Mouse (Mus musculus) ES-E14 (cell line): ENCODE data around the gene Prkar2b. TPM values are rescaled to one million over a fixed set of nuclear protein-coding genes. Genes with fewer than 3 reads are reported as not detected.

Source experiments
- DNase-seq: peaks from one replicate; pipeline ENCODE4 v3.0.0-alpha.2; 2013; ENCODE audit warnings: low read depth, low spot score
- H3K27ac ChIP-seq: 2 replicates; pipeline ENCODE4 v1.5.1; 2012; ENCODE audit warnings: low read depth, mild to moderate bottlenecking, low read length, moderate library complexity, mixed read lengths; ENCODE audit not compliant: poor library complexity, insufficient read depth, severe bottlenecking
- H3K36me3 ChIP-seq: 2 replicates; pipeline ENCODE4 v1.6.1; 2012; ENCODE audit warnings: mild to moderate bottlenecking, low read length, moderate library complexity, mixed read lengths; ENCODE audit not compliant: control insufficient read depth, poor library complexity, insufficient read depth, severe bottlenecking
- H3K4me1 ChIP-seq, 2 experiments: fragments of 150-350 bp in 1 of 2; sonication (generic) in 1 of 2; 2 replicates each; pipeline ENCODE4 v1.6.1; 2012; ENCODE audit warnings: low read length in 2 of 2, mild to moderate bottlenecking in 1 of 2, mixed read lengths in 1 of 2; ENCODE audit not compliant: control insufficient read depth in 2 of 2, insufficient read depth in 2 of 2, poor library complexity in 1 of 2
- H3K4me3 ChIP-seq, 2 experiments: fragments of 150-350 bp in 1 of 2; sonication (generic) in 1 of 2; 2 replicates each; pipeline ENCODE4 v1.5.1; 2012; ENCODE audit warnings: low read length in 2 of 2, low read depth in 1 of 2, mild to moderate bottlenecking in 1 of 2, mixed read lengths in 1 of 2; ENCODE audit not compliant: insufficient read depth in 1 of 2, poor library complexity in 1 of 2, severe bottlenecking in 1 of 2
- H3K9ac ChIP-seq: 2 replicates; pipeline ENCODE4 v1.6.1; 2012; ENCODE audit warnings: low read depth, mild to moderate bottlenecking, low read length, mixed read lengths; ENCODE audit not compliant: poor library complexity, insufficient read depth, severe bottlenecking
- H3K9me3 ChIP-seq: fragments of 150-350 bp; sonication (generic); 2 replicates; pipeline ENCODE4 v1.6.1; 2012; ENCODE audit warnings: low read depth, mild to moderate bottlenecking, low read length; ENCODE audit not compliant: control insufficient read depth, insufficient read depth
- CHD2 ChIP-seq: IDR thresholded peaks from 2 replicates; pipeline ENCODE4 v1.6.1; 2014; ENCODE audit warnings: mild to moderate bottlenecking, low read depth, low read length, inconsistent platforms
- HCFC1 ChIP-seq: IDR thresholded peaks from 2 replicates; pipeline ENCODE4 v1.6.1; 2012; ENCODE audit warnings: low read length, inconsistent platforms, borderline replicate concordance; ENCODE audit not compliant: insufficient read depth
- MAFK ChIP-seq: IDR thresholded peaks from 2 replicates; pipeline ENCODE4 v1.6.1; 2014; ENCODE audit warnings: mild to moderate bottlenecking, low read depth, low read length, inconsistent platforms; ENCODE audit not compliant: insufficient read depth
- ZC3H11A ChIP-seq: IDR thresholded peaks from 2 replicates; pipeline ENCODE4 v1.6.1; 2012; ENCODE audit warnings: low read depth, mild to moderate bottlenecking, inconsistent platforms, low read length, borderline replicate concordance
- ZNF384 ChIP-seq: IDR thresholded peaks from 2 replicates; pipeline ENCODE4 v1.6.1; 2012; ENCODE audit warnings: low read depth, low read length, inconsistent platforms
- in situ Hi-C, 2 experiments: fragments of 600-800 bp; cut with MboI; formaldehyde crosslinking; loops; one replicate each; pipeline ENCODE4 v1.15.1; 2025; ENCODE audit warnings: low sequenced_read_pairs in 2 of 2, inconsistent platforms in 1 of 2; ENCODE audit not compliant: unreplicated experiment in 2 of 2
- total RNA-seq: library from RNA; depleted of rRNA; stranded (reverse); fragments of 300-350 nt; gene quantifications from 2 replicates; pipeline ENCODE4 v1.2.3, GENCODE M21; 2012

The Prkar2b gene
- total RNA-seq, 1 experiment = 3.1 TPM

DNA sequence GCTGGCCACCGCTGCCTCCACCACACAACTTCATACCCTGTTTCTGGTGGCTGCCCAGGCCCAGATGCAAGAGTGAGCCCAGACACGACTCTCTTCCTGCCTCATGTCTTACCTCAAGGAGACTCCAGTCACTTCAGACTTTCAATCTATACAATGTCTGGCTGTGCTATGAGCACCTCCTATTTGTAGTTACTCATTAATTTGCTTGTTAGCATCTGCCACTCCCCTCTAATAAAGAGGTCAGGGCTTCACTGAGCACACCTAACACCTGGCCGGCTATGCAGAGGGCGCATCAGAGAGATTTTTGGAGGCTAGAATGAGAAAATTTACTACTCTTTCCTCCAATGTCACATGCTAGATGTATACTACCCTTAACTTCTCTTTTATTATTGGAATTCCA is 70.5 kb downstream of the Prkar2b start:
- DNase-seq = no peak
- no peak for TF ChIP-seq MAFK
- TF ChIP-seq CHD2 = no peak
- no peak for TF ChIP-seq ZNF384
- TF ChIP-seq HCFC1 = no peak
- no peak for TF ChIP-seq ZC3H11A
- Histone ChIP-seq H3K9me3 (no peaks in the 10 kb centered on the region), H3K36me3 (no peaks in the 10 kb centered on the region), H3K9ac (no peak overlapping the region), H3K4me3 (no peak overlapping the region), H3K4me1 (no peaks in the 10 kb centered on the region), H3K27ac (no peak overlapping the region)
- in situ Hi-C loops = no loop called here

GRCm38 (mm10) chr12:31989726-31990125 is 71.4 kb downstream of the Prkar2b start:
- DNase-seq = no peak
- no peak overlapping the region for H3K9ac ChIP-seq
- H3K4me3 ChIP-seq = no peak overlapping the region
- no peaks in the 10 kb centered on the region for H3K4me1 ChIP-seq
- H3K27ac ChIP-seq = no peak overlapping the region
- TF ChIP-seq MAFK (no peak), HCFC1 (no peak), ZNF384 (no peak), ZC3H11A (no peak), CHD2 (no peak)
- in situ Hi-C loops = no loop called here
- H3K36me3 ChIP-seq = no peaks in the 10 kb centered on the region
- H3K9me3 ChIP-seq = no peaks in the 10 kb centered on the region

DNA sequence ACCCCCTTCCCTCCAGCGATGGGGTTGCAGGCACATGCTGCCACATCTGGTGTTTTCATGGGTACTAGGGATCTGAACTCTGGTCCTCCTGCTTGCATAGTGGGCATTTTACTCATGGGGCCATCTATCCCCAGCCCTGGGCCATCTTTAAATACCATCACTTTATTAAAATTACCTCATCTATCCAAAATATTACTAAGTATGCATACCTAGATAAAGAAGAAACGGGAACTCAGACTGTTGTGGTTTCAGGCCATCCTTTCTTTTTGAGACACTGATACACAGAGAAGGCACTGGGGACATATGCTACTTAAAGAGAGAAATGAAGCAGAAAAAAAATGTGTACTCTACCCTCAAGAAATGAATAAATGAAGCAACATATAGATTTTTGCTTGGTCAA is 74.6 kb downstream of the Prkar2b start:
- in situ Hi-C loops = no loop called here
- Histone ChIP-seq H3K27ac (no peak overlapping the region), H3K36me3 (no peaks in the 10 kb centered on the region), H3K9ac (no peak overlapping the region), H3K4me3 (no peak overlapping the region), H3K9me3 (no peaks in the 10 kb centered on the region), H3K4me1 (no peaks in the 10 kb centered on the region)
- no peak for DNase-seq
- no peak for TF ChIP-seq HCFC1
- TF ChIP-seq MAFK = no peak
- TF ChIP-seq CHD2 = no peak
- no peak for TF ChIP-seq ZNF384
- no peak for TF ChIP-seq ZC3H11A

DNA sequence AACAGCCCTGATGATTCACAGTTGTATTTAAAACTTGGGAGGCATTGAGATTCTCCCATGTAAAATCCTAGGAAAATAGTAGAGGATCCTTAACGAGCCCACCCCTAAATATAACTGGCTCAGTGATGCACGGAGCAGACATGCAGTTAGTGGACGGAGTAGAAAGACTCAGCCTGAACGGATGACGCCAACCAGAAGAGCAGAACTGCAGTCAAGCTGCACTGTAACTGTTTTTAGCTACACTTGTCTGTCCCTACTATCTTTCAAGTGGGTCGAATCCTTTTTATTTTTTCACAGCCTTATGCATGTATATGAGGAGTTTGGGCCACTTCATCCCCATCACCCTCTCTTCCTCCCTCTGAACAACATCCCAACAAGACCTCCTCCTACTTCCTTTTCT is 75.4 kb downstream of the Prkar2b start:
- in situ Hi-C loops = no loop called here
- Histone ChIP-seq H3K9ac (no peak overlapping the region), H3K4me1 (no peaks in the 10 kb centered on the region), H3K27ac (no peak overlapping the region), H3K4me3 (no peak overlapping the region), H3K9me3 (no peaks in the 10 kb centered on the region), H3K36me3 (no peaks in the 10 kb centered on the region)
- no peak for DNase-seq
- TF ChIP-seq ZC3H11A = no peak
- TF ChIP-seq HCFC1 = no peak
- TF ChIP-seq CHD2 = no peak
- TF ChIP-seq ZNF384 = no peak
- TF ChIP-seq MAFK = no peak

GRCm38 (mm10) chr12:31984664-31985063 is 76.4 kb downstream of the Prkar2b start:
- H3K4me1 ChIP-seq = no peaks in the 10 kb centered on the region
- H3K36me3 ChIP-seq = no peaks in the 10 kb centered on the region
- in situ Hi-C loops = no loop called here
- H3K27ac ChIP-seq = no peak overlapping the region
- H3K9ac ChIP-seq = no peak overlapping the region
- TF ChIP-seq HCFC1 = no peak
- no peak for TF ChIP-seq ZNF384
- no peak for TF ChIP-seq CHD2
- TF ChIP-seq MAFK = no peak
- TF ChIP-seq ZC3H11A = no peak
- no peak overlapping the region for H3K4me3 ChIP-seq
- H3K9me3 ChIP-seq = no peaks in the 10 kb centered on the region
- no peak for DNase-seq
